Mouse (Mus musculus) stomach, postnatal 0 days (tissue): ENCODE data around the gene Ncoa4.

Source experiments
- CTCF ChIP-seq: IDR thresholded peaks from 2 replicates; pipeline ENCODE4 v1.5.1; 2016; ENCODE audit warnings: antibody characterized with exemption, low read depth, mild to moderate bottlenecking, moderate library complexity
- EP300 ChIP-seq: optimal IDR thresholded peaks from 2 replicates; pipeline ENCODE3; 2016; ENCODE audit warnings: antibody characterized with exemption

GRCm38 (mm10) chr14:32168653-32169231, 9.1 kb downstream of the Ncoa4 start:
- TF ChIP-seq CTCF, result no peak
- TF ChIP-seq EP300, result no peak
